Mouse (Mus musculus) CD4-positive, CD25-positive, alpha-beta regulatory T cell, adult 2 months (primary cell): ENCODE measurements around the gene Lrrc75b.

Experiments used
- DNase-seq: peaks from one replicate; pipeline ENCODE4 v3.0.0-alpha.2; 2012; ENCODE audit warnings: low read depth, low spot score

The Lrrc75b gene

GRCm38 (mm10) chr10:75503692-75504091 lies 56.4 kb downstream of the Lrrc75b start:
- no peak for DNase-seq

- DNase-seq = no peak
Observed at GRCm38 (mm10) chr10:75501641-75502040, 58.5 kb downstream of the Lrrc75b start.

GRCm38 (mm10) chr10:75500345-75500744 lies 59.8 kb downstream of the Lrrc75b start:
- no peak for DNase-seq
